Mouse (Mus musculus): ENCODE results near the gene Depdc1a. TPM values are rescaled to one million over a fixed set of nuclear protein-coding genes. Genes with fewer than 3 reads are reported as not detected.
A peak's percentile ranks its signal among the peaks of the same experiment; 100 is the strongest.
"Not testable (repeated sequence)": the region's sequence is repeated elsewhere in the genome, so short reads cannot be mapped to it uniquely, and the experiment has no call there.

Depdc1a gene
- polyA plus RNA-seq (2012; rRNA removed): 2.4 and 3.1 TPM in 2 replicates

- peak; percentile 94 for DNase-seq
- no peaks in the 10 kb centered on the region for H3K4me1 ChIP-seq (replicated peaks; ENCODE audit: control insufficient read depth, insufficient read depth, low read length)
- TF ChIP-seq CTCF (IDR thresholded peaks at IDR 0.05; ENCODE audit: borderline replicate concordance, control insufficient read depth, extremely low read depth, insufficient read depth, low read length, poor library complexity) (no peak), POLR2A (IDR thresholded peaks at IDR 0.05; ENCODE audit: control insufficient read depth, extremely low read depth, insufficient read depth, low read length, poor library complexity) (no peak)
- H3K36me3 ChIP-seq (ENCODE audit: control insufficient read depth, insufficient read depth, low read length): no peaks in the 10 kb centered on the region; the same call in 1 of the 2 replicates
- H3K4me3 ChIP-seq (ENCODE audit: control insufficient read depth, insufficient read depth, low read length): peak within 1 kb of the TSS; percentile 58
- no peak within 1 kb of the TSS for H3K27ac ChIP-seq (ENCODE audit: control insufficient read depth, insufficient read depth, low read length)
- under 1% methylated on average over 28 of the region's 28 CpGs for WGBS
- no peaks in the 10 kb centered on the region for H3K27me3 ChIP-seq (ENCODE audit: control insufficient read depth, insufficient read depth, low read length)
Measured at GRCm38 (mm10) chr3:159495243-159495801, at the start of gene Depdc1a. Depdc1a (plus strand) TSS chr3:159495433.

DNA sequence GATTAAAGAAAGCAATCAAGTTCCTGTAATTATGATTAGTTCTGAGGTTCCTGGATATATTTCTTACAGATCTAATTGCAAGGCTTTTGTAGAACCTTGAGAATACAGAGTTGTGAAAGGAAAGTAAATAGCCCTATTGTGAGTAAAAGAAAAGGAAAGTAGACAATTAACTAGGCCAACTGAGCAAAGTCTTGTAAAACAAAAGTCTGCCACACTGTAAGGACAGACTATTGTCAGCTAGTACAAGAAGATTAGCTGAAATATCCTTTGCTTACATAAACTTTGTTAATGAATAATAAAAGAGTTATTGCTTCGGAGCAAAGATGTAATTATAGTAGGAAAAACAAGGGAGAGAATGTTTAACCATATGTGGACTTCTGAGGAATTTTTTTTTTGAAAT, 25.2 kb upstream of the Depdc1a start:
- Histone ChIP-seq H3K36me3 (ENCODE audit: control insufficient read depth, insufficient read depth, low read length) (no peaks in the 10 kb centered on the region), H3K27ac (ENCODE audit: control insufficient read depth, insufficient read depth, low read length) (no peak overlapping the region), H3K4me1 (replicated peaks; ENCODE audit: control insufficient read depth, insufficient read depth, low read length) (no peaks in the 10 kb centered on the region), H3K27me3 (ENCODE audit: control insufficient read depth, insufficient read depth, low read length) (no peaks in the 10 kb centered on the region), H3K4me3 (ENCODE audit: control insufficient read depth, insufficient read depth, low read length) (no peak overlapping the region)
- no peak for DNase-seq
- 84% methylated on average over 1 of the region's 1 CpGs for WGBS
- no peak for TF ChIP-seq CTCF (IDR thresholded peaks at IDR 0.05; ENCODE audit: borderline replicate concordance, control insufficient read depth, extremely low read depth, insufficient read depth, low read length, poor library complexity)
- no peak for TF ChIP-seq POLR2A (IDR thresholded peaks at IDR 0.05; ENCODE audit: control insufficient read depth, extremely low read depth, insufficient read depth, low read length, poor library complexity)

GRCm38 (mm10) chr3:159475465-159475864, 19.8 kb upstream of the Depdc1a start:
- TF ChIP-seq POLR2A (IDR thresholded peaks at IDR 0.05; ENCODE audit: control insufficient read depth, extremely low read depth, insufficient read depth, low read length, poor library complexity) (no peak), CTCF (IDR thresholded peaks at IDR 0.05; ENCODE audit: borderline replicate concordance, control insufficient read depth, extremely low read depth, insufficient read depth, low read length, poor library complexity) (no peak)
- WGBS: 90% methylated on average over 1 of the region's 1 CpGs
- Histone ChIP-seq H3K27ac (ENCODE audit: control insufficient read depth, insufficient read depth, low read length) (no peak overlapping the region), H3K4me1 (replicated peaks; ENCODE audit: control insufficient read depth, insufficient read depth, low read length) (no peaks in the 10 kb centered on the region), H3K36me3 (ENCODE audit: control insufficient read depth, insufficient read depth, low read length) (no peaks in the 10 kb centered on the region), H3K4me3 (ENCODE audit: control insufficient read depth, insufficient read depth, low read length) (no peak overlapping the region), H3K27me3 (ENCODE audit: control insufficient read depth, insufficient read depth, low read length) (no peaks in the 10 kb centered on the region)
- no peak for DNase-seq

DNA sequence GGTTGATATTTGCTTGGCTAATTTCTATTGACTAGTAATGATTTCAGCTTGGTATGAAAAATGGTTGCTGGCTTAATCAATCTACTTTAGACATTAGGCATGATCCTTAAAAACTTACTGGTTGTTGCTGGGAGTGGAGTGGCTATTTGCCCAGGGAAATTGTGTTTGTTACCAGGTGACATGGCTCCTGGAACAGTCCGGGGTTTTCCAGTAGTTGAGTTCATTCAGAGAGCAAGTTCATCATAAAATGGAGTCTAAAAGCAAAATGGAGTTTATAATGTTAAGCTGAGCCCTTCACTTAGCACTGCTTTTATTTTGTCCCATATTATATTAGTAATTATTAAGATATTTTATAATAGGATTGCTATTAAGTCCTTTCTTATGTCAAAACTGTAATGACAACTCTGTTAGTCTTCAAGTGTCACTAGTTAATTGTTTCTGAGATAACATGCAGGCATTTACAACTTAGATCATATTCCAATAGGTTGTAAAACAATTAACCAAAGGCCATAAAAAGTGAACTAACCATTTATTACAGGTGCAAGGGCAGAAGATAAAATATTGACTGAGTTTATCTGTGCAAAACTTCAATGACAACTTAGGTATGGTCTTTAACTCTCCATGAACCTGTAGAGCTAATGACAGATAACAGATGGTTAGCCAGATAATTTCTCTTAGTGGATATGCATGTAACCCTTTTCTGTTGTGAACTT, 17.8 kb upstream of the Depdc1a start:
- no peak for DNase-seq
- Histone ChIP-seq H3K27ac (ENCODE audit: control insufficient read depth, insufficient read depth, low read length) (no peak overlapping the region), H3K4me3 (ENCODE audit: control insufficient read depth, insufficient read depth, low read length) (no peak overlapping the region), H3K4me1 (replicated peaks; ENCODE audit: control insufficient read depth, insufficient read depth, low read length) (no peaks in the 10 kb centered on the region), H3K27me3 (ENCODE audit: control insufficient read depth, insufficient read depth, low read length) (no peaks in the 10 kb centered on the region), H3K36me3 (ENCODE audit: control insufficient read depth, insufficient read depth, low read length) (no peaks in the 10 kb centered on the region)
- TF ChIP-seq POLR2A (IDR thresholded peaks at IDR 0.05; ENCODE audit: control insufficient read depth, extremely low read depth, insufficient read depth, low read length, poor library complexity) (no peak), CTCF (IDR thresholded peaks at IDR 0.05; ENCODE audit: borderline replicate concordance, control insufficient read depth, extremely low read depth, insufficient read depth, low read length, poor library complexity) (no peak)
- 98% methylated on average over 1 of the region's 1 CpGs for WGBS

DNA sequence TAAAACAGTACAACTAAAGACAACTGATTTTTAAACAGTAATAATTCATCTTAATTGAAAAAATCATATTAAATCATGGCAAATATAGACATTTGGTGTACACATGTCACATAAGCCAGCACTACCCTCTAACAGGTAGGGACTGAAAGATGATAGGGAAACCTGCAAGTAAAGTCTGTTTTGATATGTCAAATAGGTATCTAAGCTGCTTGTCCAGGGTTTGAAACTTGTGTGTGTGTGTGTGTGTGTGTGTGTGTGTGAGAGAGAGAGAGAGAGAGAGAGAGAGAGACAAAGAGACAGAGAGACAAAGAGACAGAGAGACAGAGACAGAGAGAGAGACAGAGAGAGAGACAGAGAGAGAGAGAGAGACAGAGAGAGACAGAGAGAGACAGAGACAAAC, 524 bp upstream of the Depdc1a start:
- not testable (repeated sequence) for H3K27me3 ChIP-seq (ENCODE audit: control insufficient read depth, insufficient read depth, low read length); H3K4me1 ChIP-seq (replicated peaks; ENCODE audit: control insufficient read depth, insufficient read depth, low read length); H3K27ac ChIP-seq (ENCODE audit: control insufficient read depth, insufficient read depth, low read length); H3K36me3 ChIP-seq (ENCODE audit: control insufficient read depth, insufficient read depth, low read length); H3K4me3 ChIP-seq (ENCODE audit: control insufficient read depth, insufficient read depth, low read length); DNase-seq

DNA sequence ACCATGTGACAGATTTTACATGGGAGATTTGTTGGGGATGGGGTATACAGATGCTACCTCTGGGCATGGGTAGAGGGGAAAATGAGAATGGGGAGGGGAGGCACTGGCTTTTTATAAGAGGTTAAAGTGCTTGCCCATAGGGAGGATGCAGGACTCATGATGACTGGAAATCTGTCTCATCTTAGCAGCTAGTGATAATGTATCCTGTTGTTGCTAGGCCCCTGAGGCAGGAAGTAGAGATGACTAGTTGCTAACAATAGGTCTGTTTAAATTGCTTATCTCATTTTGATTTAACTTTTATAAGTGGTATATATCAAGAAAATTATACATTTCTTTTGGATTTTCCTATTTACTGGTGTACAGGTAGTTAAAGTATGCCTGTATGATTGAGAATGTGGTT, 13.7 kb downstream of the Depdc1a start:
- Histone ChIP-seq H3K27ac (ENCODE audit: control insufficient read depth, insufficient read depth, low read length) (no peak overlapping the region), H3K4me3 (ENCODE audit: control insufficient read depth, insufficient read depth, low read length) (no peak overlapping the region), H3K27me3 (ENCODE audit: control insufficient read depth, insufficient read depth, low read length) (no peaks in the 10 kb centered on the region), H3K4me1 (replicated peaks; ENCODE audit: control insufficient read depth, insufficient read depth, low read length) (no peaks in the 10 kb centered on the region), H3K36me3 (ENCODE audit: control insufficient read depth, insufficient read depth, low read length) (0 out of 2 replicates have a peak, but pooled peaks cover 4% of the 10 kb centered on the region)
- DNase-seq: no peak
- TF ChIP-seq POLR2A (IDR thresholded peaks at IDR 0.05; ENCODE audit: control insufficient read depth, extremely low read depth, insufficient read depth, low read length, poor library complexity) (no peak), CTCF (IDR thresholded peaks at IDR 0.05; ENCODE audit: borderline replicate concordance, control insufficient read depth, extremely low read depth, insufficient read depth, low read length, poor library complexity) (no peak)

DNA sequence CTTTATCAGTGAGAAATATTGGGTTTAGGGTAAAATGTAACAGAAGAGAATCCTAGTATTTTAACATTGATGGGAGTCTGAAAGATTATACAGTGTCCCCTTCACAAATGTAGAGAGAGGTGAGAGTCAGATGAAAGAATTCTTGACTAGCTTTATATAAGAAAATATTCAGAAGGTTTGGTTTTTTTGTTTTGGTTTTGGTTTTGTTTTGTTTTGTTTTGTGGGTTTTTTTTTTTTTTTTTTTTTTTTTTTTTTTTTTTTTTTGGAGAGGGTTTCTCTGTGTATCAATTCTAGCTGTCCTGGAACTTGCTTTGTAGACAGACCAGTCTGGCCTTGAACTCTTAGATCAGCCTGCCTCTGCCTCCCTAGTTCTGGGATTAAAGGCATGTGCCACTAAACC, 33.3 kb downstream of the Depdc1a start:
- no peaks in the 10 kb centered on the region for H3K4me1 ChIP-seq (replicated peaks; ENCODE audit: control insufficient read depth, insufficient read depth, low read length)
- H3K36me3 ChIP-seq (ENCODE audit: control insufficient read depth, insufficient read depth, low read length): peaks cover 11% of the 10 kb centered on the region; the same call in 1 of the 2 replicates
- H3K27ac ChIP-seq (ENCODE audit: control insufficient read depth, insufficient read depth, low read length): no peak overlapping the region
- no peak for TF ChIP-seq POLR2A (IDR thresholded peaks at IDR 0.05; ENCODE audit: control insufficient read depth, extremely low read depth, insufficient read depth, low read length, poor library complexity)
- no peak for TF ChIP-seq CTCF (IDR thresholded peaks at IDR 0.05; ENCODE audit: borderline replicate concordance, control insufficient read depth, extremely low read depth, insufficient read depth, low read length, poor library complexity)
- no peak overlapping the region for H3K4me3 ChIP-seq (ENCODE audit: control insufficient read depth, insufficient read depth, low read length)
- DNase-seq: no peak
- H3K27me3 ChIP-seq (ENCODE audit: control insufficient read depth, insufficient read depth, low read length): no peaks in the 10 kb centered on the region

All from thymus, adult 2 months (tissue).